Mouse (Mus musculus): ENCODE measurements around the gene G3bp2.
A peak's percentile ranks its signal among the peaks of the same experiment; 100 is the strongest.

The G3bp2 gene

DNA sequence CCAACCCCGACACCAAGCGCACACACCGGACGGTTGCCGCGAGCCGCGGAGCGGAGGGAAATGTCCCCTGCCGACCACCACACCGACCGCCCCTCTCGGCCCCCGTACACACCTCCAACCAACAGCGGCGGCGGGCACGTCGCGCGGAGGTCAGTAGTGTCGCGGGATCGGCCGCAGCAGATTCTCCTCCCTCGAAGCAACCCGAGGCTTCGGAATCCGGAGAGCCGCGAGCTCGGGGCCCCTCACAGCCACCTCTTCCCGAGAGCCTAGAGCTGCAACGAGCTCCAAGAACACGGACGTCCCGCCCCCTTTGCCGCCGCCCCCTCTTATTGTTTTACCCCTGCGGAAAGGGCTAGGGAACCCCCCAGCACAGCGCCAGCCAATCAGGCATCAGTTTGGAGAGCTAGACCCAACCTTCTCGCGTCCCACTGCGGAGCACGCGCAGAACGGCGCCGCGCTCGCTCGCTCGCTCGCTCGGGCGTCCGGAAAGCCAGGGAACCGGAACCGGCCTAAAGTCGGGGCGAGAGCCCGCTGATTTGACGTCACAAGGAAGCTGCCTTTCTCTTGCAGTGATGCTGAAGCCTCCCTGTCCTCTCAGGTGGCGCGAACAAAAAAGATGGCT is at the start of gene G3bp2:
G3bp2 (minus strand) TSS at position 303 of the 622 bp plus-strand sequence.
- peak; percentile 96 to 97 for DNase-seq (ENCODE audit: low spot score in 2 of 2)

DNA sequence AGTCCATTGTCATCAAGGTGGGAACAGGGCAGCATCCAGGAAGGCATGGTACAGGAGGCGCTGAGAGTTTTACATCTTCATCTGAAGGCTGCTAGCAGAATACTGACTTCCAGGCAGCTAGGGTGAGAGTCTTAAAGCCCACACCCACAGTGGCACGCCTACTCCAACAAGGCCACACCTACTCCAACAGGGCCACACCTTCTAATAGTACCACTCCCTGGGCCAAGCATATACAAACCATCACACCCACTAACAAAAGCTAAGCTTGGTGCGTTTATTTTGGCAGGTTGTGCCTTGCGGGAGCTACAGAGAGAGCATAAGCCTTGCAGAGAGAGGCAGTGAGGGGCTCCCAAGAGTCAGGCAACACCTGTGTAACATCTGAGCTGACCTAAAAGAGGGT is 49.5 kb upstream of the G3bp2 start:
- peak in 1 of 2 experiments; percentile 45 for DNase-seq (ENCODE audit: low spot score in 2 of 2)

DNA sequence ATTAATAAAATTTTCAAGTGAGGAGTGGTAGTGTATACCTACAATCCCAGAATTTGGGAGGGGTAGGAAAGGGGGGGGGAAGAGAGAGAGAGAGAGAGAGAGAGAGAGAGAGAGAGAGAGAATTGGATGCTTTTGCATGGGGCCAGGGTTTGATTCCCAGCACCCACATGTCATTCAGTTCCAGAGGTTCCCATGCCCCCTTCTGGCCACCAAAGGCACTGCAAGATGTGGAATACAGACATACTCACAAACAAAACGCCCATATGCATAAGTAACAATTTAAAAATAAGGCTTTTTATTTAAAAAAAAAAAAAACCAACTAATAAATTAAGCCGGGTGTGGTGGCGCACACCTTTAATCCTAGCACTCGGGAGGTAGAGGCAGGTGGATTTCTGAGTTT is 48.6 kb upstream of the G3bp2 start:
- no peak for DNase-seq (ENCODE audit: low spot score in 2 of 2)

DNA sequence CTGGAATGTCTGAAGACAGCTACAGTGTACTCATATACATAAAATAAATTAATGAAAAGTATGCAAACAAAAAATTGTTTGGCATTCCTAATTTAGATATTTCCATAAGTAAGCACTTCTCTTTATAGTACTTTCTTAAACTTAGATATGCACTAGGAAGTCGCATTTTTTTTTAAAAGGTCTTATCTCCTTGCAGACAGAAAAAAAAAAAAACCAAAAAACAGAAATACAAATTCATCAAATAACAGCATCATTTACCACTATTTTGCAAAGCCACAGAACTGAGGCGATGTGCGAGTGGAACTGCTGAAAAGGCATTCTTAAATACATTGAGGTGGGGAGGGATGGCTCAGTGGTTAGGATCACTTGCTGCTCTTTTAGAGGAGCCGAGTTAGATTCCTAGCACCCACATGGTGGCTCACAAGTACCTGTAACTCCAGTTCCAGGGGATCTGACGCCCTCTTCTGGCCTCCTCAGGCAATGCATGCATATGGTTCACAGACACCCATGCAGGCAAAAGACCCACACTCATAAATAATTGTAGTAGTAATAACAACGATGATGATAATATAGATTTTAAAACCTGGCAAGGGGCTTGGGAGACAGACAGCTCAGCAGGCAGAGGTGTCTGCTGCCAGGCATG is 46.6 kb upstream of the G3bp2 start:
- DNase-seq (ENCODE audit: low spot score in 2 of 2), result no peak

DNA sequence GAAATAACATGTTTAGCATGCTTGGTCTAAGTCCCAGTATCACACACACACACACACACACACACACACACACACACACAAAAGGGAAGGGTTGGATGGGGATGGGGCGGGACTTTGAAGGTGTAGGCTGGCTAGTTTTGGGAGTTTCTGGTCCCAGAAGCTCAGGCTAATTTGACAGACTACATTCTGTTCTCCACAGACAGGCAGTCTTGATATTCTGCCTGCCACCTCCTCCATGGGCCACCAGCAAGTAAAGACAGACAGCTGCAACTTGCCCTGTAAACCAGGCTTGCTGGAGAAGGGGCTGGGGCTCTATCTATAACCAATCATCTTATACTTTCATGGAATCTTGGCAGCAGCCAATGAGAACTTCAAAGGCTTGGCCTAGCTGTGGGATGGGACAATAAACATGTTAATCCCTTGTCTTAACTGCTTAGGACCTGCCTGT is 45.8 kb upstream of the G3bp2 start:
- DNase-seq (ENCODE audit: low spot score in 2 of 2), result no peak

DNA sequence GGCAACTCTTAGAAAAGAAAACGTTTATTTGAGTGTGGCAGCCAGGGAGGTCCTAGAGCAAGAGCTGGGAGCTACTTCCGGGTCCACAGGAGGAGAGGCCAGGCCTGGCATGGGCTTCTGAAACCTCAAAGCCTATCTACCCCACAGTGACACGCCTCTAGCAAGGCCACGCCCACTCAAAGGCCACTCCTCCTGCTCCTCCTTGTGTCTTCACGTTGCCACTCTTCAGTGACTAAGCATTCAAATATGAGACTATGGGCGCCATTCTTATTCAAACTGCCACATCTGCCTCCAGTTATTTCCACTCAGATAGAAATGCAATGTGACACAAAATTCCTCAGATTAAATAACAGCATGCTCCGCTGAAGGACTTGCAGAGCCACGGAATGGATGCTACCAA is 45.1 kb upstream of the G3bp2 start:
- DNase-seq (ENCODE audit: low spot score in 2 of 2), result peak; percentile 70 to 85

DNA sequence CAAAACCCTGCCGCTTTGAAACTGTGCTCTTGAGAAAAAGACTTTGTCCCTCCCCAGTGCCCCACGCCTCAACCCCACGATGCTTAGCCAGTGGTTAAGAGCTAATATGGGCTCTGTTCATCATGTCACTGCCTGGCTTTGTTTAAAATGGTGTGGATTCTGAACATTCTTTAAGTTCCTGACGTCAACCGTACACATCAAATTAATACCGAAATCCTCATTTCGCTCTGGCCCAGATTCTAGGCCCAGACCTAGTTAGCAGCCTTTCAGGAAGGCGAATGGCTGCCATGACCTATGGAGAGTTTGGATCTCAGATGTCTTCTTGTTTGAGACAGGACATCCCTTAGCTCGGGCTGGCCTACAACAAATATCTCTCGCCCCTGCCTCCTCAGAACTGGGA is 44.2 kb upstream of the G3bp2 start:
- DNase-seq (ENCODE audit: low spot score in 2 of 2), result no peak

DNA sequence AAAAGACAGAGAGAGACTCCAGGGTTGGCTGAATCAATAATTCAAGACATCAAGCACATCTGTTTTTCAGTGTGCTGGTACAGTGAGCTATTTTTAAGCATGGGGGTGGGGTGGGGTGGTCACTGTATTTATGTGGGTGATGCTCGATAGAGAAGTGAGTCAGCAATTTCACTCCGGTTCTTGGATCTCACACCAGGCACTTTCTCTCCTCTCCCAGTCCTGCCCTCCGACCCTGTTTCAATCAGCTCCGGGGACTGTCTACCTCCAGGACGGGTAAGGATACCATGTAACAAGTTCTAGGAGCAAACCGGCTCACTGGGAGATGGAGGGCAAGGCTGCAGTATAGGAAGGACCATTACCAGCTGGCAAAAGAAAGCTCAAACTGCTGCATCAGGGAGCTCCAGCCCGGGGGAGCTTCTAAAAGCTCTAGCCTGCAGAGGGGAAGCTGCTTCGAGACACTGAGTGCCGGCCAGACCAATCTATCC is 43.7 kb upstream of the G3bp2 start:
- DNase-seq (ENCODE audit: low spot score in 2 of 2), result peak; percentile 24 to 49

DNA sequence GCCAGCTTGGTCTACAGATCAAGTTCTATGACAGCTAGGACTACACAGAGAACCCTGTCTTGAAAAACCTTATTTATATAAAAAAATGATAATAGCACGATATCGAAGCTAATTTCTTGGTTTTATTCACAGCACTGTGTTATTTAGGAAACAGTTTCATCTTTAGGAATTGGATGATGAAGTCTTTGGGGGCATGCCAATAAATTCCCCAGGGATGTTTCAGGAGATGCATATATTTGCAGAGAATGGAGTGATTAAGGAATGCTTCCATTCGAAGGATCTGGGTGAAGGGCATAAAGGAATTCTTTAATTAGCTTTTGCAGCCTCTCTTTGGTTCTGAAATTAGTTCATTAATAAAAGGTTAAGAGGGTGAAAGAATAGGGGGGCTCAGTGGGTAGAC is 41.9 kb upstream of the G3bp2 start:
- no peak for DNase-seq (ENCODE audit: low spot score in 2 of 2)

DNA sequence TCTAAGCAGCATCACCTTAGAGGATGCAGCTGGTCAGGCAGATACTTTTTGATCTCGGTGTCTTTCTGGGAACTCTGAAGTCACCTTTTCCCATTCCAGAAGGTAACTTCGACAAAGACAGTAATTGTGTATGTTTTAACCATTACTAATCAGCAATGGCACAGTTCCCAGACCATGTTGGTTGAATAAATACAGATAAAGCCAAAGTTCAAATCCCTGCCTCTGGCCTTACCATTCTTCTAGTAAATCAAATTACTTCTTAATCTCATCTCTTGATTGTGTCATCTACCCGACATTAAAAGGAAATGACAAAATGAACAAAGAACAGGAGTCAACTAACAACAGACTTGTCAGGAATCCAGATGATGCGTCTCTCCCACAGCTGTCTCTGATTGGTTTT is 38.1 kb upstream of the G3bp2 start:
- DNase-seq (ENCODE audit: low spot score in 2 of 2), result no peak

DNA sequence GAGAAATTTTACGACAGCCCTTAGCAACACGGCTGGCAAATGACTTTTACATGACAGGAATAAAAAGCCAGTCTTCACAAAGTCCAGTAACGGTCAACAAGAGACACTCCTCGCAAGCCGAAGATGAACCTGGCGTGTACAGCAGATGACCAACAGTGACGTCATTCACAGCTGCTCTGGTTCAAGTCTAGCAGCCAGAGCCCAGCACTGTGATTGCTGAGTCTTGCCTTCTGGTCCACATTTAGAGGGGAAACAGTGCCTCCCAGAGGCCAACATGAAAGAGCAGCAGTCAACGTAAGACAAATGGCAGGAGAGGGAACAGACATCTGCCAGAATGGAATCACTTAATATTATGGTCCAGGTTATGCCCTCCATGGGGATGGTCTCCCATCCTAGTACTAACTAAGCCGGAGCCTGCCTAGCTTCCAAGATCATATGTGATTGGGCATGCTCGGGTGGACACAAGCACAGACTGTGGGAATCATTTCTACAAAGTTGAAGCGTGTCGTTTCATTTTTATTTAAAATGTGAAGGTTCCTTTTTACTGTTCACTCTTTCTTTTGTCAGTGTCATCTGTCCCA is 34.4 kb upstream of the G3bp2 start:
- peak; percentile 48 to 61 for DNase-seq (ENCODE audit: low spot score in 2 of 2)

DNA sequence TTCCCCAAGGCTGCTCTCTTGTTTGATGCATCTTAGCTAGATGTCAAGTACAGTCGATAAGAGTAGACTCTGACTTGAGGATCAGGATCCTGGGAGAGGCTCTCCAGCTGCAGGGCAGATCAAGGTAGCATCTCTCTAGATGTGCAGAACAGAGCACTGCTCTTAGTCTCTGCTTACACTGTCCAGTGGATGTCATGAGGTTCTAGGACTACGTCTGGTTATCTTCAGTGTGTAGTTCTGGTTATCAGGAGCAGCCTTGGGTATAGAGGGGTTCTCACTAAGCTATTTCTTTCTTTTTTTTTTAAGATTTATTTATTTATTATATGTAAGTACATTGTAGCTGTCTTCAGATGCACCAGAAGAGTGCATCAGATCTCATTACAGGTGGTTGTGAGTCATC is 31.4 kb upstream of the G3bp2 start:
- DNase-seq (ENCODE audit: low spot score in 2 of 2), result no peak

DNA sequence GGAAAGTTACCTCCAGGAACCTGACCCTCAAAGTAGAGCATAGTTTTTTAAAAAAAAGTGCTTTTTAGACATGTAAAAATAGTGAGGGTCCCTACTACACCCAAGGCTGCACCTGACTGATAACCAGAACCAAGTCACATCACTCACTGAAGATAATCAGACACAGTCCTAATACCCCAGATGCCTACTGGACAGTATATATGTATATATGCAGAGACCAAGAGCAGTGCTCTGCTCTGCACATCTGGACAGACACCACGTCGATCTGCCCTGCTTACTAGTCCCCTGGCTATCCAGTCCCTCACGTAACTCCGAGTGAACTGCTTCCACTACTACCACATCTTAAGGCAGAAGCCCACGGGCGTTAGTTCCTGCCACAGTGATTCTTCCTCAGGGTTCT is 30.7 kb upstream of the G3bp2 start:
- no peak for DNase-seq (ENCODE audit: low spot score in 2 of 2)

DNA sequence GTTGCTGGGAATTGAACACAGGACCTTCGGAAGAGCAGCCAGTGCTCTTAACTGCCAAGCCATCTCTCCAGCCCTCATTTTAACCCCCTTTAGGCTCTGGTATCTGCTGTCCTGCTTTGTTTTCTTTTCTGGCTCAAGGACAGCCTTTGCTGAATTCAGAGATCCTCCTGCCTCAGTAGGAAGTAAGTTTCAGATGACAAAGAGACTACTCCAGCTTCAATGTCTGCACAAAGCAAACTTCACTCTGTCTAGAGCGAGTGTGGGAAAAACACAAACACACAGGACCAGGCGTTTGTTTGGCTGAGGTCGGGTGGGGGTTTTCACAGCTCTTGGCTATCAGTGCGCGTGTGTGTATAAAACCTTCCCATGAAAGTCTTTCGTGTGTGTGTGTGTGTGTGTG is 30.0 kb upstream of the G3bp2 start:
- DNase-seq (ENCODE audit: low spot score in 2 of 2), result no peak

DNA sequence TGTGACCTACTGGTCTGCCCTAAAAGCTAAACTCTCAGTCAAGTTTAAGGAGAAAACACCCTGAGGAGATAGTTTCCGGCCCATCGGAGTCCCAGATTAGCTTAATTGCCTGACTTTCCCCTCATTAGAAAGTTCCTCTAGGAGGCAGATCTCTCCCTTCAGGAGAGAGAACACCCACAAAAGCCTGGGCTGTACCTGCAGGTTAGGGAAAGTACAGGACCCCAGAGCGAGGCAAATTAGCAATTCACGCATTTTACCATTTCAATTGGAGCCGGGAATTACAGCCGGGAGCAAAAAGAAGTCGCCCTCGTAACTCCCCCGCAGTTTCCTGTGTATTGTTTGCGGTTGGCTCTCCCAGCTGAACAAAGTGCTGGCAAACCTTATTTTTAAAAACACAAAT is 29.1 kb upstream of the G3bp2 start:
- no peak for DNase-seq (ENCODE audit: low spot score in 2 of 2)

DNA sequence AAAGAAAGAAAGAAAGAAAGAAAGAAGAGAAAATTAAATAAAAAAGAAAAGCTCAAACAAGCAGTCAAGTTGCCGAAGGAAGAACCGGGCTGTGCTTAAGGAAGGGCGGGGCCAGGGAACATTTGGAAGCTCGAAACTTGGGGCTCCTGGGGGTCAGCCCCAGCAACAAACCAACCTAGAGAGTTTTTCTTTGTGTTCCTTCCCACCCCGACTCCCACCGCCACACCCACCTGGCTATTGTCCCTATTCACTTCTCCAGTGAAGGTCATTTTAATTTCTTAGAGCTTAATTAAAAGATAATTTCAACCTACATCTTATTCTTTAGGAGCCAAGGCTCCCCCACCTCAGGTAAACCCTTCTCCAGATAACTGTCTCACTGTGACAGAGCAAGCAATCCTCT is 28.7 kb upstream of the G3bp2 start:
- no peak for DNase-seq (ENCODE audit: low spot score in 2 of 2)

DNA sequence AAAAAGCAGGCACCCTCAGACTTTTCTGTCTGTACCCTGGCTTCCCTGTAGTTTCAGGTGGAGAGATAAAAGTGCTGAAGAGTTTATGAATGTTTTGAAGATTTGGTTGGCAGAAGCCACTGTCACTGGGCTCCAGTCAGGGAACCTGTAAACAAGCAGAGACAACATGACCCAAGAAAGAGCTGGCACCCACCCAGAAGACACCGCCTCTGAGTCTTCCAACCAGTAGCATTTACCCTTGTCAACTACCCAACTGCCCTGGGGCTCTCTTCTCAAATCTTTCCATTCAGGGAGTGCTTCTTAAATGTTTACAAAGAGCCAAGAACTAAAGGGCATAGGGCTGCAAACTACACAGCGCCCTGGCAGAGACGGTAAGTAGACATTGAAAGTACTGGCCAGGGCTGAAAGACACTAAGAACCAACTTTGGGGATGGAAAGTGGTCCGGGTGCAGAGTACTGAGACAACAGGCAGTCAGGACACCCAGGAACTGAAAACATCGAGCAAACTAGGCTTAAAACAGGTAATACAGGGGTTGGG is 27.4 kb upstream of the G3bp2 start:
- no peak for DNase-seq (ENCODE audit: low spot score in 2 of 2)

DNA sequence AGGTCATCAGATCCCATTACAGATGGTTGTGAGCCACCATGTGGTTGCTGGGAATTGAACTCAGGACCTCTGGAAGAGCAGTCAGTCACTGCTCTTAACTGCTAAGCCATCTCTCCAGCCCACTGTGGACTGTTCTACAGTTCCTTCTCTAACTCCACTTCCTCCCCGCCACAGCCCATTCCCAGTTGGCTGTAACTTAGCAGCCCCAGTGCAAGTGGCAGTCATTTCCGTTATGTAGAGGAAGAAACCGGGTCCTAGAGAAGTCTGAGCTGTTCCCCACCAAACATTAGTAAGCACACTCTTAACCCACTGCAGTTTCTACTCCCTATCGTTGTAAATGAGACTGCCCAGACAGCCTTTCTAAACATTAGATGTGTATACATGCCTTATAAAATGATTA is 23.8 kb upstream of the G3bp2 start:
- DNase-seq (ENCODE audit: low spot score in 2 of 2), result no peak

DNA sequence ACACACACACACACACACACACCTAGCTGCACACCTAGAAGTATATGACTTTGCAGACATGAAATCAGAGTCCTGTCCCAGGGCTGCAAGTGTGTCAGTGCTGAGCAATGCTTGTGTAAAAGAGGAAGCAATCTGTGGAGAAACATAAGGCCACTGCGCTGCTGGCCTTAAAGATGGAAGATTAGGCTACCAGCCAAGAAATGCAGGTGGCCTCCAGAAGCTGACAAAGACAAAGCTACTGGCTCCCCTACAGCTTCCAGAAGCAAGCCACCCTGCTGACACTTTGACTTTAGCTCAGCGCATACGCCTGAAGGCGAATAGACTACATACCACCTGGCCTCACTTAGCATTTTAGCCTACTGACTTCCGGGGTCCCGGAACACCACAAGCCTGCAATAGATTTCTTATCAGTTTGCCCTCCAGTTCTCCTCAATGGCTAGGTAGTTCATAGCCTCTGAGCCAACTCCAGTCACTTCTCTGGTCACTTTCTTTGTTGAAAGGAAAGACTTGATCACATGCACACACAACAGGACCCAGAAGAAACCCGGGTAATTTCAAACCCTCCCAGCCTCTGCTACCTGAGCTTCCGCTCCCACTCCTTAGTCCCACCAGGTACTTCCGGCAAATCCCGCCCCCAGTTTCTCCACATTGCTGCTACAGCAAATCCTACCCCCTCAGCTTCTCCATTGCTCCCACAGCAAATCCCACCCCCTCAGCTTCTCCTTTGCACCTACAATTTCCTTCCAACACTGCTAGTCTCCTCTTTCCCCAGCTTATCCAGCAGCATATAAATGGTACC is 23.0 kb upstream of the G3bp2 start:
- peak in 1 of 2 experiments; percentile 19 for DNase-seq (ENCODE audit: low spot score in 2 of 2)

DNA sequence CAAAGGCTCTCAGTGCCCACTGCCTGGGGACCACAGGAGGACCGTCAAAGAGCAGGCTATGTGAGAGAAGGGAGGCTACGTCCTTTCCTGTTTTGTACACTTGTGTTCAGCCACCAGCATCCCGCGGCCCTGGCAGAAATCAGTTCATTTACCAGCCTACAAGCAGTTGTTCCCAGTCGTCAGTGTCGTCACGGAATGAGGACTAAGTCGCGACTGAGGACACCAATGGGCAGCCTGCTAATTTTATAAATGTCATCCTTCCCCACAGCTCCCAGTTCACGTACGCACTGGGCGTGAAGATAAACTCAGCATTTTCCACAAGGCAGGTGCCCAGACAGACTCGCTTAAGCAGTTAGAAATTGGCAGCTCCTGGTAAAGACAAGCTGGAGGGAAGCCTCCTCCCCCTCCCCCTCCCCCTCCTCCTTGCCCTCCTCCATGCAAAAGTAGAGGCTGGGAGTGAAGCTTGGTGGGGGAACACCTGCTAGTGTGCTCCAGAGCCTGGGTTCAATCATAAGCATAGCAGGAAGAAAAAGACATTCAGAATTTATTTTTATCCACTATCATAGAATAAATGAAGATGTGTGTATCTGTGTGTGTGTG is 20.4 kb upstream of the G3bp2 start:
- DNase-seq (ENCODE audit: low spot score in 2 of 2), result no peak

DNA sequence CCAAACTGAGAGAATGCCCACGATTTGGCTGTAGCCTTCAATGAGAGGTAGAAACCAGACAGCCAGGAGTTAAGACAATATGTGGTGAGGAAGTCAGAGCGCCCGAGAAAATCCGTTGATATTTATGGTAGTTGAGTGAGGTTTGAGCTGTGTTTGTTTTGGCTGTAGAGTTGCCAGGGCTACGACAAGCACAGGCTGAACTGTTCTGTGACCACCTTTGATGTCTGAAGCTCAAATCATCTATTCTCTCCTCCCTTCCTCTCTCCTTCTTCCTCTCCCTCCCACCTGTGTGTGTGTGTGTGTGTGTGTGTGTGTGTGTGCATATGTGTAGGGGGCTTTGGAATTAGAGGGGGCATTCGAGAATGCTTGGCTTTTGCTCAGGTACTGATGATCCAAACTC is 19.5 kb upstream of the G3bp2 start:
- no peak for DNase-seq (ENCODE audit: low spot score in 2 of 2)

DNA sequence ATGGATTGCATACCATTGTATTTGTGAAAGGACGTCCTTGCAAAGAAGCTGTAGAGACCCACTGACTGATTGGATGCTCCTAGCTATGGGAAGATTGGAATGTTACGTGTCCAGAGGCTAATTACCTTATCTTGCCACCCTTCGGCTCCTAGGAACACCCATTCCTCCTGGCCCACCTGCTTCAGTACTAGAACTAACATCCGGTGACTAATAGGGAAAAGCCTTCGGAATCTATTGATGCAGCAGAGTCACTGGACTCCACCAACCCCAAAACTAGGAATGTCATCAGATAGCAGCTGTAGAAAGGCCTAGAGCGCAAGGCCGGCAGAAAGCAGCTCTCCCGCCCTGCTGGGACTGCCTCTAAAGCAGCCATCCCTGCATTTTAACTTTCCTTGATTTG is 18.1 kb upstream of the G3bp2 start:
- no peak for DNase-seq (ENCODE audit: low spot score in 2 of 2)

Measured in spleen, postnatal 36 days (tissue).